Mouse (Mus musculus) lung, embryonic 16.5 days (tissue): ENCODE data around the gene Smim5. TPM values are rescaled to one million over a fixed set of nuclear protein-coding genes. Genes with fewer than 3 reads are reported as not detected.
A peak's percentile ranks its signal among the peaks of the same experiment; 100 is the strongest.

ENCODE experiments used
- ATAC-seq: fragments of 200-750 bp; cut with Nextera tagmentation; 2 replicates; pipeline ENCODE4 v1.8.0; 2017; ENCODE audit warnings: low read depth, mild to moderate bottlenecking, moderate library complexity
- H3K27ac ChIP-seq: fragments of 300-500 bp; sonication (generic); 2 replicates; pipeline ENCODE4 v1.5.1; 2014; ENCODE audit warnings: mild to moderate bottlenecking, control low read depth, low read length
- H3K27me3 ChIP-seq: fragments of 300-500 bp; sonication (generic); 2 replicates; pipeline ENCODE4 v1.6.1; 2014; ENCODE audit warnings: low read depth, low read length, mixed read lengths; ENCODE audit not compliant: control insufficient read depth, insufficient read depth
- H3K36me3 ChIP-seq: fragments of 300-500 bp; sonication (generic); 2 replicates; pipeline ENCODE4 v1.6.1; 2014; ENCODE audit warnings: low read length; ENCODE audit not compliant: control insufficient read depth, insufficient read depth
- H3K4me1 ChIP-seq: fragments of 300-500 bp; sonication (generic); replicated peaks from 2 replicates; pipeline ENCODE4 v1.6.1; 2014; ENCODE audit warnings: low read length, mixed read lengths; ENCODE audit not compliant: control insufficient read depth, insufficient read depth
- H3K4me2 ChIP-seq: fragments of 300-500 bp; sonication (generic); 2 replicates; pipeline ENCODE4 v1.6.1; 2014; ENCODE audit warnings: low read depth, low read length, control low read depth
- H3K4me3 ChIP-seq: fragments of 300-500 bp; sonication (generic); 2 replicates; pipeline ENCODE4 v1.5.1; 2014; ENCODE audit warnings: mild to moderate bottlenecking, low read length, control low read depth
- H3K9ac ChIP-seq: fragments of 300-500 bp; sonication (generic); 2 replicates; pipeline ENCODE4 v1.6.1; 2014; ENCODE audit warnings: low read length, control low read depth
- H3K9me3 ChIP-seq: fragments of 300-500 bp; sonication (generic); 2 replicates; pipeline ENCODE4 v1.6.1; 2016; ENCODE audit warnings: low read length; ENCODE audit not compliant: control insufficient read depth
- whole genome bisulfite sequencing: fragments of 180-500 bp; shearing (Covaris S2); extraction: QIAGEN DNeasy Blood & Tissue Kit; methylation state at CpG from one replicate; pipeline ENCODE4 v1.1.7; 2014; 5-methylcytosine and 5-hydroxymethylcytosine counted together
- polyA plus RNA-seq: library from polyadenylated mRNA; unstranded; fragments of >200 nt; fragmentation: Nextera tagmentation; extraction: Ambion mirVana; gene quantifications from 2 replicates; pipeline ENCODE4 v1.2.1, GENCODE M21; 2015

Smim5 gene
- polyA plus RNA-seq, 1 experiment from 2014 or later = 5.6 TPM

DNA sequence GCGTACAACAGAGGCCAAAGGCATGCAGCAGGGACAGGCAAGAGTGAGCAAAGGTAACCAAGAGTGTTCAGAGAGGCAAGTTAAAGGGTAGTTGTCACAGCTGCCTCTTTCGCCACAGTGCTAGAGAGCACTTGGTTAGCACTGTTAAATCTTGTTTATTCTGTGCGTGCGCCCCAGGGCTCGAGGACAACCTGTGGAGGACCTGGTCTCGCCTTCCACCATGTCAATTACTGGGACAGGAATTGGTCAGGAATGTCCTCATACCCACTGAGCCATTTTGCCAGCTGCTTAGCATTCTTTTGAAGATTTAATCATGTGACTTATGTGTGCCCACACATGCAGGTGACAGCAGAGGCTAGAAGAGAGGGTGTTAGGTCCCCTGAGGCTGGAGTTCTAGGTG is 10.6 kb upstream of the Smim5 start:
- ATAC-seq = peak; percentile 26; the same call in 1 of the 2 replicates
- 56% methylated on average over 6 of the region's 6 CpGs for WGBS

DNA sequence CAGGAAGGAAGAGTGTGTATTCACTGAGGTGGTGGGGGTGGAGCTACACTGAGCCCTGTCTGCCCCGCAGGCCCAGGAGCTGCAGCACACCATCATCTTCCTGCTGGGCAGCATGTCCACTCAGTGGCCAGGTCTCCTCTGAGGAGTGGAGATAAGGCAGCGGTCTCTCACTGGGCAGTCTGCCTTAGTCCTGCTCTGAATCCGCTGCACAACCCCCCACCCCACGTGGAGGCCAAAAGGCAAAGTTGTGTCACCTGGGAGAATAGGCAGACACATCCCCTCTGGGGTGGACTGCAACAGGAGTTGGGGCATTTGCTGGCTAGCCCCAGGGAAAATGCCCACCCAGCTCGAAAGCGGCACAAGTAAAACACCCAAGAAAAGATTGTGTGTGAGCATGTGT is 7.6 kb upstream of the Smim5 start:
- Histone ChIP-seq H3K27me3 (no peaks in the 10 kb centered on the region), H3K4me1 (peaks cover 4% of the 10 kb centered on the region; the same call in 1 of the 2 replicates), H3K27ac (no peak overlapping the region), H3K4me3 (no peak overlapping the region), H3K36me3 (peaks cover 6% of the 10 kb centered on the region; the same call in 1 of the 2 replicates), H3K4me2 (no peak overlapping the region), H3K9me3 (no peaks in the 10 kb centered on the region), H3K9ac (no peak overlapping the region)
- 57% methylated on average over 6 of the region's 6 CpGs for WGBS
- no peak for ATAC-seq

More for the DNA sequence above, 10.6 kb upstream of the Smim5 start:
- Histone ChIP-seq H3K4me1 (peaks cover 4% of the 10 kb centered on the region; the same call in 1 of the 2 replicates), H3K4me2 (no peak overlapping the region), H3K27ac (no peak overlapping the region), H3K9me3 (no peaks in the 10 kb centered on the region), H3K36me3 (peaks cover 4% of the 10 kb centered on the region; the same call in 1 of the 2 replicates), H3K9ac (no peak overlapping the region), H3K4me3 (no peak overlapping the region), H3K27me3 (no peaks in the 10 kb centered on the region)

GRCm38 (mm10) chr11:115893071-115893470 is 6.7 kb upstream of the Smim5 start:
- no peaks in the 10 kb centered on the region for H3K27me3 ChIP-seq
- no peak overlapping the region for H3K27ac ChIP-seq
- H3K36me3 ChIP-seq = peaks cover 6% of the 10 kb centered on the region; the same call in 1 of the 2 replicates
- WGBS = 83% methylated on average over 9 of the region's 9 CpGs
- no peak overlapping the region for H3K4me3 ChIP-seq
- no peak overlapping the region for H3K4me2 ChIP-seq
- peaks cover 4% of the 10 kb centered on the region; the same call in 1 of the 2 replicates for H3K4me1 ChIP-seq
- ATAC-seq = no peak
- no peak overlapping the region for H3K9ac ChIP-seq
- no peaks in the 10 kb centered on the region for H3K9me3 ChIP-seq

- no peaks in the 10 kb centered on the region for H3K27me3 ChIP-seq
- no peak overlapping the region for H3K9ac ChIP-seq
- no peak for ATAC-seq
- no peaks in the 10 kb centered on the region for H3K9me3 ChIP-seq
- 69% methylated on average over 14 of the region's 14 CpGs for WGBS
- no peak overlapping the region for H3K27ac ChIP-seq
- H3K4me3 ChIP-seq = no peak overlapping the region
- no peak overlapping the region for H3K4me2 ChIP-seq
- H3K36me3 ChIP-seq = peaks cover 6% of the 10 kb centered on the region; the same call in 1 of the 2 replicates
- H3K4me1 ChIP-seq = peaks cover 9% of the 10 kb centered on the region
These were observed 4.8 kb upstream of the Smim5 start for GRCm38 (mm10) chr11:115894755-115895520.

GRCm38 (mm10) chr11:115898446-115898845 is 1.3 kb upstream of the Smim5 start:
- WGBS = 78% methylated on average over 7 of the region's 7 CpGs
- no peak overlapping the region for H3K9ac ChIP-seq
- ATAC-seq = no peak
- H3K27ac ChIP-seq = no peak overlapping the region
- no peaks in the 10 kb centered on the region for H3K27me3 ChIP-seq
- peaks cover 38% of the 10 kb centered on the region for H3K4me1 ChIP-seq
- H3K4me3 ChIP-seq = no peak overlapping the region
- H3K4me2 ChIP-seq = no peak overlapping the region
- H3K36me3 ChIP-seq = peaks cover 6% of the 10 kb centered on the region; the same call in 1 of the 2 replicates
- no peaks in the 10 kb centered on the region for H3K9me3 ChIP-seq

- ATAC-seq = no peak
- 12% methylated on average over 4 of the region's 4 CpGs for WGBS
- H3K36me3 ChIP-seq = peaks cover 5% of the 10 kb centered on the region; the same call in 1 of the 2 replicates
- H3K9me3 ChIP-seq = no peaks in the 10 kb centered on the region
- no peak overlapping the region for H3K9ac ChIP-seq
- H3K27ac ChIP-seq = no peak overlapping the region
- H3K27me3 ChIP-seq = no peaks in the 10 kb centered on the region
- H3K4me3 ChIP-seq = no peak overlapping the region
- H3K4me1 ChIP-seq = peaks cover 42% of the 10 kb centered on the region
- H3K4me2 ChIP-seq = no peak overlapping the region
These were observed 880 bp upstream of the Smim5 start for GRCm38 (mm10) chr11:115898886-115899285.

DNA sequence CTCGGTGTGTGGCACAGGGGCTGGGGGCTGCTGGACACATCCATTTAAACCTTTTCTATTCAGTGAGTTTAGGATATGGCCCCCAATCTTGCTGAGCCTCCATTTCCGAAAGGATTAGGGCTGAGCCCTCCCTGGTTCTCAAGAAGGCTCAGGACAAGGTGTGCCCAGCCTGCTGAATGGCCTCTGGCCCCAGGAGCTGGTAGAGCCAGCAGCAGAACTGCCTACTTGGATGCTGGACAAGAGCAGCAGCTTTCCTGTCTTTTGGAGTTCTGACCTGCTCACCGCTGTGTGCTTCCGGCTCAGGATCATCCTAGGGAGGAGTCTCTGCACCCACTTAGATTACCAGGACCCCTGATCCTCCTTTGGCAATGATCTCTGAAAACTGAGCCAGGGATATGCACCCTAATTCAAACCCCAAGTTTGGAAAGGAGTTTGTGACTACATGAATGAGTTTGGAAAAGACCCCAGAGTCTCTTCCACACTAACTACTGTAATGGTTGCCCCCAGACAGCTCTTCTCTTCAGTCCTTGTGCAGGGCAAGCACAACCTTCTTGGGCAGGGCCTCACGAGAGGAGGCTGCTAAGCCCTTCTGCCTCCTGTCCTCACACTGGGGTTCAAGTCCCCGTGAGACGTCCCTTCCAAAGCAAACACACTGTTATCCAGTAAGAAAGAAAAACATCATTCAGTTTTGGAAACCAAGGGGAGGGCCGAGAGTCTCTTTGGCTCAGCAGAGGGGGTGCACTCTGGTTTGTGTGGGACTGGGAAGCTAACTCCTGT is 983 bp downstream of the Smim5 start:
- H3K27ac ChIP-seq = no peak overlapping the region
- peak overlapping the region; percentile 10; the same call in 1 of the 2 replicates for H3K9ac ChIP-seq
- 67% methylated on average over 8 of the region's 8 CpGs for WGBS

DNA sequence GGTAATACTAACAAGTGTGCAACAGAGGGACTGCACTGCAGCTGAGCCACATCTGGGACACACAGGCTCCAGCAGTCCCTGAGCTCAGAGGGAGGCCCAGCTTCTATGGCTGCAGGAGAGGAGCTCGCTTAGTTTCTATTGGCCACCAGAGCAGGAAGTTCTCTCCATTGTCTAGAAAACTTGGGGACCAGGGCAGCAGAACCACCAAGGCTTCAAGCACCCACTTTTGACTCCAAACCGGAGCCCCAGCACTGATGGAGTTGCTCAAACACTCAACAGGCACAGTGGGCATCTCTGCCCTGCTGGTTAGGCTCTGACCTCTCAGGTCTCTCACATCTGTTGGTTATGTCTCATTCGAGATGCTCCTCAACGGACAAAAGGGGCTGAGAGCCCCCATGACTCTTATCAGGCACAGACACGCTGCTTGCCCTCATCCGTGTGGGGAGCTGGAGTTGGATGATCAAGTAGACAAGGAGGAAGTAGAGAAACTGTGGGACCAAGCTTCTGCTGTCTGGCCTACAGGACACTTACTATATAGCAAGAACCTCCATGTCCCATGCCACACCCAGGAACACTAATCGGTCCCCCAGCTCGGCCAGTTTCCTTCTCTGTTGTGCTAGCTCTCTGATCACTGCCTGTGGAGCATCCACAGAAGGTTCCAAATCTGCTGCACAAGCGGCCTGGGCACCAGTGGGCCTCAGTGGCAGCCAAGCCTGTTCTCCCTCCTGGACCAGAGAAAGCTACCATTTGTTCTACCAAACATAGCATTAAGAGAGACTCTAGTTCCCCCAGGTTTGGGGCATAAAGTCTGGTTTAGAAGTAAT is 1.8 kb downstream of the Smim5 start:
- no peaks in the 10 kb centered on the region for H3K9me3 ChIP-seq
- H3K4me3 ChIP-seq = no peak overlapping the region
- peaks cover 65% of the 10 kb centered on the region for H3K4me1 ChIP-seq
- H3K4me2 ChIP-seq = peak overlapping the region; percentile 8; the same call in 1 of the 2 replicates
- no peak for ATAC-seq
- H3K27me3 ChIP-seq = no peaks in the 10 kb centered on the region
- 0 out of 2 replicates have a peak overlapping the region, but pooled peaks have one; percentile 8 for H3K27ac ChIP-seq
- WGBS = 81% methylated on average over 9 of the region's 9 CpGs
- no peaks in the 10 kb centered on the region; the same call in 1 of the 2 replicates for H3K36me3 ChIP-seq
- H3K9ac ChIP-seq = 0 out of 2 replicates have a peak overlapping the region, but pooled peaks have one; percentile 29

More for the DNA sequence above, 983 bp downstream of the Smim5 start:
- ATAC-seq = no peak
- peak overlapping the region; percentile 6; the same call in 1 of the 2 replicates for H3K4me2 ChIP-seq
- H3K9me3 ChIP-seq = no peaks in the 10 kb centered on the region
- H3K27me3 ChIP-seq = no peaks in the 10 kb centered on the region
- peaks cover 60% of the 10 kb centered on the region for H3K4me1 ChIP-seq
- H3K4me3 ChIP-seq = peak overlapping the region; percentile 12; the same call in 1 of the 2 replicates
- H3K36me3 ChIP-seq = no peaks in the 10 kb centered on the region; the same call in 1 of the 2 replicates
